Mouse (Mus musculus) heart, embryonic 13.5 days (tissue): ENCODE results near the gene Zfp688. TPM values are rescaled to one million over a fixed set of nuclear protein-coding genes. Genes with fewer than 3 reads are reported as not detected.

Source experiments
- ATAC-seq: fragments of 200-750 bp; cut with Nextera tagmentation; 2 replicates; pipeline ENCODE4 v1.8.0; 2017; ENCODE audit warnings: moderate TSS enrichment; ENCODE audit not compliant: insufficient number of reproducible peaks, low FRiP score, low TSS enrichment; ENCODE audit errors: extremely low read depth
- H3K27ac ChIP-seq: fragments of 300-500 bp; sonication (generic); replicated peaks from 2 replicates; pipeline ENCODE4 v1.5.1; 2015; ENCODE audit warnings: moderate library complexity, mild to moderate bottlenecking, inconsistent platforms
- H3K27me3 ChIP-seq: fragments of 300-500 bp; sonication (generic); replicated peaks from 2 replicates; pipeline ENCODE4 v1.6.1; 2015; ENCODE audit warnings: mild to moderate bottlenecking, inconsistent platforms
- H3K36me3 ChIP-seq: fragments of 300-500 bp; sonication (generic); 2 replicates; pipeline ENCODE4 v1.6.1; 2015; ENCODE audit warnings: mild to moderate bottlenecking, inconsistent platforms
- H3K4me1 ChIP-seq: fragments of 300-500 bp; sonication (generic); 2 replicates; pipeline ENCODE4 v1.6.1; 2015; ENCODE audit warnings: inconsistent platforms
- H3K4me2 ChIP-seq: fragments of 300-500 bp; sonication (generic); 2 replicates; pipeline ENCODE4 v1.6.1; 2015; ENCODE audit warnings: inconsistent platforms, mild to moderate bottlenecking, moderate library complexity
- H3K4me3 ChIP-seq: fragments of 300-500 bp; sonication (generic); 2 replicates; pipeline ENCODE4 v1.5.1; 2015; ENCODE audit warnings: moderate library complexity, mild to moderate bottlenecking, inconsistent platforms
- H3K9ac ChIP-seq: fragments of 300-500 bp; sonication (generic); 2 replicates; pipeline ENCODE4 v1.6.1; 2015; ENCODE audit warnings: inconsistent platforms, mild to moderate bottlenecking, moderate library complexity
- H3K9me3 ChIP-seq: fragments of 300-500 bp; sonication (generic); 2 replicates; pipeline ENCODE4 v1.6.1; 2016; ENCODE audit warnings: inconsistent platforms
- WGBS: fragments of 180-500 bp; shearing (Covaris S2); methylation state at CpG from one replicate; pipeline ENCODE4 v1.1.7; 2015; ENCODE audit warnings: mixed read lengths; 5-methylcytosine and 5-hydroxymethylcytosine counted together
- polyA plus RNA-seq: library from polyadenylated mRNA; unstranded; fragments of >200 nt; fragmentation: Nextera tagmentation; extraction: Ambion mirVana; gene quantifications from 2 replicates; pipeline ENCODE4 v1.2.1, GENCODE M21; 2015

Gene Zfp688
- polyA plus RNA-seq, 1 experiment from 2014 or later, result 16.3 TPM

GRCm38 (mm10) chr7:127453056-127453455 is 31.2 kb upstream of the Zfp688 start:
- Histone ChIP-seq H3K27ac (no peak overlapping the region), H3K9ac (no peak overlapping the region), H3K4me1 (peaks cover 33% of the 10 kb centered on the region), H3K27me3 (no peaks in the 10 kb centered on the region), H3K36me3 (peaks cover 65% of the 10 kb centered on the region), H3K9me3 (no peaks in the 10 kb centered on the region; the same call in 1 of the 2 replicates), H3K4me3 (no peak overlapping the region), H3K4me2 (no peak overlapping the region)
- WGBS, result 93% methylated on average over 2 of the region's 2 CpGs
- no peak for ATAC-seq

DNA sequence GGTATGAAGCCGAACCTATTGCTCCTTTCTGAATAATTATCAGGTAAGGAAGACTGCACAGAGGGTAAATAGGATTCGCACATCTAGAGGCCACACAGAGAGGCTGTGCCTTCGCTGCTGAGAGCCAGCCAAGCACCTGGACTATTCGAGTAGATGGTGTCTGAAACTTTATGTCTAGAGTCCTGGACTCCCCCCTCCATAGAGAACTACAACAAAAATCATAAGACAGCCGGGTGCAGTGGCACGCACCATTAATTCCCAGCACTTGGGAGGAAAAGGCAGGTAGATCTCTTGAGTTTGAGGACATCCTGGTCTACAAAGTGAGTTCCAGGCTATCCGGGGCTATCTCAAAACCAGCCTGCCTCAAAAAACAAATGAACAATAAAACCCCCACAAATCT is 28.1 kb upstream of the Zfp688 start:
- 79% methylated on average over 7 of the region's 7 CpGs for WGBS
- Histone ChIP-seq H3K9ac (peak overlapping the region; percentile 96), H3K36me3 (peaks cover 57% of the 10 kb centered on the region), H3K27ac (no peak overlapping the region), H3K4me1 (peaks cover 39% of the 10 kb centered on the region), H3K9me3 (no peaks in the 10 kb centered on the region), H3K4me3 (peak overlapping the region; percentile 94), H3K4me2 (peak overlapping the region; percentile 87), H3K27me3 (no peaks in the 10 kb centered on the region)
- no peak for ATAC-seq

DNA sequence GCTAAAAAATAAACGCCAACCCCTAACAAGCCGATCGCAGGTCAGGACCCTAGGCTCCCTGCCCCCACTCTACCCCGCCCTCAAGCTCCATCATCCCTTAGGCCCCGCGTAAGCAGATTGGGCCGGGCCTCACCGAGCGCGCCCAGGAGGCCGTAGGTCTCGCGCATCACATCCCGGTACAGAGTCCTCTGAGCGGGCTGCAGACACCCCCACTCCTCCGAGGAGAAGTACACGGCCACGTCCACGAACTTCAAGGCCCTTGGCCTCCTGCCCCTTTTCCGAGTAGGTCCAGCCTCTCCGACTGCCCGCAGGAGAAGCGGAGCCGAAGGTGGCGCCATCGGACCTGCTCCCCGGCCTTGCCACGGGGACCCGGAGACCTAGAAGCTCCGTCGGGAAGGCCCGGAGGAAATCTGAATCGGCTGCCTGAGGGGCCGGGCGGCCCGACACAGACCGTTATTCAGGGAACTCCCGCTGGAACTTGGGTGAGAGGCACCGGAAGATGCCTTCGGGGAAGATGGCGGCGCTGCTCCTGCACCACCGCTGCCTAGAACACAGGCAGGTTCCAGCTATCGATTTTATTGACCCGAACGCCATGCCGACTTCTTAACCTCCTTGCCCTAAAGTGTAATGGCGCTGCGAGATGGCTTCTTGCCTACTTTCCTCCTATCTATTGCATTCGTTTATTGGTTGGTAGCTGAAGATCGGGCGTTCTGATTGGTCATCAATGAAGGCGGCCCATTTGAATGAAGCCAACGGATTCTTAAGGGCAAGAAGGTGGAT is 26.8 kb upstream of the Zfp688 start, which contains the start of gene Zfp689:
TSS of gene Zfp689 (minus strand) at position 638 of the 780 bp plus-strand sequence.
- H3K4me2 ChIP-seq, result peak within 1 kb of the TSS; percentile 87
- peak; percentile 70; the same call in 1 of the 2 replicates for ATAC-seq
- peaks cover 59% of the 10 kb centered on the region for H3K36me3 ChIP-seq
- H3K4me3 ChIP-seq, result peak within 1 kb of the TSS; percentile 94
- H3K9ac ChIP-seq, result peak within 1 kb of the TSS; percentile 96
- H3K27me3 ChIP-seq, result no peaks in the 10 kb centered on the region
- under 1% methylated on average over 54 of the region's 54 CpGs for WGBS
- H3K27ac ChIP-seq, result peak within 1 kb of the TSS; percentile 96
- H3K9me3 ChIP-seq, result no peaks in the 10 kb centered on the region
- peaks cover 39% of the 10 kb centered on the region for H3K4me1 ChIP-seq

DNA sequence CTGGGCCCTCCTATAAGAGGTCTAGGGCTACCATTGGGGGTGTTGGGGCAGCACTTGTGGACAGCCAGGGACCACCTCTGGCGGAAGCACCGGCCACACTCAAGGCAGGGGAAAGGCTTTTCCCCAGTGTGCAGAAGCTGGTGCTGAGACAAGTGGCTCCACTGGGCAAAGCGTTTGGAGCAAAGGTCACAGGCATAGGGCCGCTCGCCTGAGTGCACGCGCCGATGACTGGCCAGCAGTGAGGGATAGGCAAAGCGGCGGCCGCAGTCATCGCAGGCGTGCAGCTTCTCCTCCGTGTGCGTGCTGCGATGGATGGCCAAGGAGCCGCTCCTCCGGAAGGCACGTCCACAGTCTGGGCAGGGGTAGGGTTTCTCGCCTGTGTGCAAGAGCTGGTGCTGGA is 22.1 kb upstream of the Zfp688 start:
- H3K27me3 ChIP-seq, result no peaks in the 10 kb centered on the region
- no peak overlapping the region for H3K27ac ChIP-seq
- peaks cover 7% of the 10 kb centered on the region for H3K4me1 ChIP-seq
- H3K4me3 ChIP-seq, result no peak overlapping the region
- H3K36me3 ChIP-seq, result peaks cover 58% of the 10 kb centered on the region
- H3K4me2 ChIP-seq, result no peak overlapping the region
- H3K9ac ChIP-seq, result no peak overlapping the region
- no peaks in the 10 kb centered on the region for H3K9me3 ChIP-seq
- 86% methylated on average over 20 of the region's 20 CpGs for WGBS
- ATAC-seq, result no peak

DNA sequence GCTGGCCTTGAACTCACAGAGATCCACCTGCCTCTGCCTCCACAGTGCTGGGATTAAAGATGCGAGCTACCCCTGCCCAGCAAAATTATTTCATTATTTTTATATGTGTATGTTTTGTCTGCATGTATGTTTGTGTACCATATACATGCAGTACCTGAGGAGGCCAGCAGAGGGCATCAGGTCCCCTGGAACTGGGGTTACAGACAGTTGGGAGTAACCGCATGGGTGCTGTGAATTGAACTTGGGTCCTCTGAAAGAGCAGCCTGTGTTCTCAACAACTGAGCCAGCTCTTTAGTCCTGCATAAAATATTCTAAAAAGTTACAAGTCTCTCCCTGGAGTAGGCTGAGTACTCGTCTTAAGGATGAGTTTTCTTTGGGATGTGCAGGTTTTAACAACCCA is 15.9 kb upstream of the Zfp688 start:
- Histone ChIP-seq H3K27me3 (peaks cover 2% of the 10 kb centered on the region; the same call in 1 of the 2 replicates), H3K9ac (no peak overlapping the region), H3K4me2 (no peak overlapping the region), H3K4me1 (no peaks in the 10 kb centered on the region), H3K27ac (no peak overlapping the region), H3K36me3 (peaks cover 15% of the 10 kb centered on the region), H3K9me3 (peaks cover 9% of the 10 kb centered on the region; the same call in 1 of the 2 replicates), H3K4me3 (no peak overlapping the region)
- no peak for ATAC-seq
- 79% methylated on average over 3 of the region's 3 CpGs for WGBS

DNA sequence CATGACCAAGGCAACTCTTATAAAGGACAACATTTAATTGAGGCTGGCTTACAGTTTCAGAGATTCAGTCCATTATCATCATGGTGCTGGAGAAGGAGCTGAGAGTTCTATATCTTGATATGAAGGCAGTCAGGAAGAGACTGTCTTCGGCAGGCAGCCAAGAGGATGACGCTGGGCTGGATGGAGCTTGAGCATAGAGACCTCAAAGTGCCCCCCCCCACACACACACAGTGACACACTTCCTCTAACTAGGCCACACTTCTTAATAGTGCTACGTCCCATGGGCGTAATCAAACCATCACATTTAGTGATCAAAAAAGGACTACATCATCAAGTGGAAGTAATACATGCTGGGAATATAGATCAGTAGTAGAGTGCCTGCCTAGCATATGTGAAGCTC is 13.3 kb upstream of the Zfp688 start:
- no peak overlapping the region for H3K4me3 ChIP-seq
- ATAC-seq, result no peak
- H3K36me3 ChIP-seq, result no peaks in the 10 kb centered on the region
- H3K9ac ChIP-seq, result no peak overlapping the region
- peaks cover 9% of the 10 kb centered on the region; the same call in 1 of the 2 replicates for H3K9me3 ChIP-seq
- WGBS, result 86% methylated on average over 4 of the region's 4 CpGs
- no peaks in the 10 kb centered on the region for H3K4me1 ChIP-seq
- no peak overlapping the region for H3K4me2 ChIP-seq
- H3K27ac ChIP-seq, result no peak overlapping the region
- H3K27me3 ChIP-seq, result peaks cover 13% of the 10 kb centered on the region; the same call in 1 of the 2 replicates

DNA sequence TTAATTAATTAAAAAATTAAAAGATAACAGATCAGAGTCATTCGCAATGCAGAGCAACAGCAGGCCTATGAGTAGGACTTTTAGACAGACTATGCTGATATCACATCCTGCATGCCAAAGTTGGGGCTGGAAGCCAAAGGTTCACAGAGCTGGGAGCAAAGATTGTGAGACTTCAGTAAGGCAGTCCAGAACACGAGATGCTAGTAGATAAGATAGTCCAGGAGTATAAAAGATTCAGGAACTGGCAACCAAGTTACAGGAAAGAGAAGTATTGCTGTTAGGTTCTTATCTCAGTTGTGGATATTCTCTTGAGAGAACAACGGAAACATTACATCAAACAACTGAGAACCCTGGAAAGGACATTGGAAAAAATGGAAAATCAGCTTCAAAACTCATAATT is 4.5 kb upstream of the Zfp688 start:
- Histone ChIP-seq H3K4me3 (no peak overlapping the region), H3K9ac (no peak overlapping the region), H3K27ac (0 out of 2 replicates have a peak overlapping the region, but pooled peaks have one; percentile 32), H3K9me3 (no peaks in the 10 kb centered on the region), H3K4me1 (peaks cover 7% of the 10 kb centered on the region), H3K27me3 (peaks cover 26% of the 10 kb centered on the region), H3K36me3 (no peaks in the 10 kb centered on the region), H3K4me2 (no peak overlapping the region)
- 37% methylated on average over 3 of the region's 3 CpGs for WGBS
- ATAC-seq, result no peak

- H3K4me3 ChIP-seq, result no peak overlapping the region
- peaks cover 26% of the 10 kb centered on the region for H3K27me3 ChIP-seq
- H3K9me3 ChIP-seq, result no peaks in the 10 kb centered on the region
- no peaks in the 10 kb centered on the region for H3K36me3 ChIP-seq
- no peak overlapping the region for H3K27ac ChIP-seq
- peaks cover 12% of the 10 kb centered on the region for H3K4me1 ChIP-seq
- no peak for ATAC-seq
- no peak overlapping the region for H3K9ac ChIP-seq
- H3K4me2 ChIP-seq, result no peak overlapping the region
- 72% methylated on average over 2 of the region's 2 CpGs for WGBS
These were observed 4.0 kb upstream of the Zfp688 start for GRCm38 (mm10) chr7:127425911-127426310.

DNA sequence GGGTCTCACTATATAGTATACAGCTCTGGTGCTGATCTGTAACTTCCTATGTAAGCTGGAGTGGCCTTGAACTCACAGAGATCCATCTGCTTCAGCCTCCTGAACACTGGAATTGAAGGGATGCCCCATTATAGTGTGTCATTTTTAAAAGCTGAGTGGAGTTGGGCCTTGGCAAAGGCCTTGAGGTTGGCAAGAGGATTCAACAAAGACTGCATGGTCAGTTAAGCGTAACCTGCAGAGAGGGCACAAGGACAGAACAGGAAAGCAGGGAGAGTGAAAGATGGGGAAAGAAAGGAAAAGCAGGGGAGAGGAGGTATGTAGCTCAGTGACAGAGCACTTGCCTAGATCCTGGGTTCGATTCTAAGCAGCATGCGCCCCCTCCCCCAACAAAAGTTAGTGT is 3.4 kb upstream of the Zfp688 start:
- H3K4me2 ChIP-seq, result no peak overlapping the region
- H3K4me1 ChIP-seq, result peaks cover 17% of the 10 kb centered on the region
- no peaks in the 10 kb centered on the region for H3K9me3 ChIP-seq
- 77% methylated on average over 3 of the region's 3 CpGs for WGBS
- peaks cover 21% of the 10 kb centered on the region for H3K27me3 ChIP-seq
- no peak overlapping the region for H3K4me3 ChIP-seq
- no peaks in the 10 kb centered on the region for H3K36me3 ChIP-seq
- no peak for ATAC-seq
- H3K27ac ChIP-seq, result no peak overlapping the region
- H3K9ac ChIP-seq, result no peak overlapping the region

GRCm38 (mm10) chr7:127422247-127422646 is 379 bp upstream of the Zfp688 start:
- H3K4me3 ChIP-seq, result peak overlapping the region; percentile 63
- ATAC-seq, result no peak
- peak overlapping the region; percentile 97 for H3K4me2 ChIP-seq
- H3K27ac ChIP-seq, result no peak overlapping the region
- no peaks in the 10 kb centered on the region for H3K9me3 ChIP-seq
- peak overlapping the region; percentile 82 for H3K9ac ChIP-seq
- 1% methylated on average over 15 of the region's 15 CpGs for WGBS
- peaks cover 21% of the 10 kb centered on the region for H3K27me3 ChIP-seq
- H3K4me1 ChIP-seq, result peaks cover 17% of the 10 kb centered on the region
- peaks cover 19% of the 10 kb centered on the region for H3K36me3 ChIP-seq

DNA sequence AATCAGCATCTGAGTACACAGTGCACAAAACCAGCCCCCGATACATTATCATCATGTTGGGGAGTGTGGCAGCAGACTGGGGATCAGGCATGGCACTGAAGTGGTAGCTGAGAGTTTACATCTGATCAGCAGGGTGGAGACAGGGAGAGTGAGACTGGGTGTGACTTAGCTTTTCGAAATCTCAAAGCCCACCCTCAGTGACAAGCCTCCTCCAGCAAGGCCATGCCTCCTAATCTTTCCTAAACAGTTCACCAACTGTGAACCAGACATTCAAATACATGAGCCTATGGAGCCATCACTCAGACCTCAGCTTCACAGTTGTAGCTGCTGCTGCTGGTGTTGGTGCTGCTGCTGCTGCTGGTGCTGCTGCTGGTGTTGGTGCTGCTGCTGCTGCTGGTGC is 10.4 kb downstream of the Zfp688 start:
- Histone ChIP-seq H3K36me3 (no peaks in the 10 kb centered on the region), H3K4me1 (no peaks in the 10 kb centered on the region), H3K9ac (no peak overlapping the region), H3K4me3 (no peak overlapping the region), H3K4me2 (no peak overlapping the region), H3K27me3 (no peaks in the 10 kb centered on the region), H3K27ac (no peak overlapping the region), H3K9me3 (no peaks in the 10 kb centered on the region)
- no peak for ATAC-seq
- 58% methylated on average over 2 of the region's 2 CpGs for WGBS
